26 mouse cellular contexts compared by ENCODE assay signal in genomic region chr9:110699574-110699973, GRCm38 (mm10). TPM values are rescaled to one million over a fixed set of nuclear protein-coding genes. Genes with fewer than 3 reads are reported as not detected.
DNase-seq lines count a peak whose midpoint lies in the region; ATAC-seq and TF ChIP-seq lines count a peak whose summit lies in the region.
"Had no signal": no experiment of that assay in that cellular context is flagged by ENCODE, and none has a peak within 500 bp of the region (broad histone marks: within the 10 kb centered on the region; RNA-seq: fewer than 3 reads in every experiment).

No protein-coding gene starts in this region.

- no peak overlapping the region for H3K9ac ChIP-seq in liver, postnatal 0 days (replicated peaks)
- no peak overlapping the region for H3K9ac ChIP-seq in stomach, postnatal 0 days (ENCODE audit: low read length)
- H3K9ac ChIP-seq: embryonic facial prominence, embryonic 15.5 days had no signal

- H3K4me1 ChIP-seq in liver, postnatal 0 days (ENCODE audit: insufficient read depth), result peaks cover 27% of the 10 kb centered on the region
- no peaks in the 10 kb centered on the region for H3K4me1 ChIP-seq in stomach, postnatal 0 days (replicated peaks; ENCODE audit: control insufficient read depth, insufficient read depth)
- peaks cover 32% of the 10 kb centered on the region for H3K4me1 ChIP-seq in cerebellum, adult 2 months (ENCODE audit: control insufficient read depth, insufficient read depth, low read length)
- H3K4me1 ChIP-seq: embryonic facial prominence, embryonic 15.5 days; hindbrain, embryonic 10.5 days; limb, embryonic 10.5 days; midbrain, embryonic 10.5 days had no signal

- no peak overlapping the region for H3K27ac ChIP-seq in liver, postnatal 0 days (ENCODE audit: low read depth)
- peak overlapping the region; percentile 58 for H3K27ac ChIP-seq in stomach, postnatal 0 days (replicated peaks)
- no peak overlapping the region for H3K27ac ChIP-seq in cerebellum, adult 2 months (ENCODE audit: insufficient read depth, low read length)
- H3K27ac ChIP-seq: embryonic facial prominence, embryonic 15.5 days; heart, embryonic 10.5 days; hindbrain, embryonic 10.5 days; hindbrain, postnatal 0 days; layer of hippocampus, adult 2 months; limb, embryonic 10.5 days; midbrain, embryonic 10.5 days had no signal

- 62% methylated on average over 3 of the region's 3 CpGs for WGBS in liver, postnatal 0 days (ENCODE audit: insufficient replicate concordance)
- WGBS in stomach, postnatal 0 days, result 65% methylated on average over 3 of the region's 3 CpGs
- WGBS in cerebellum, adult 2 months, result 95% methylated on average over 3 of the region's 3 CpGs

- ATAC-seq in liver, postnatal 0 days, result peak; percentile 84
- ATAC-seq in stomach, postnatal 0 days (ENCODE audit: low FRiP score, low TSS enrichment), result peak; percentile 58
- ATAC-seq: hindbrain, postnatal 0 days had no signal

- TF ChIP-seq POLR2A in cerebellum, adult 2 months (IDR thresholded peaks at IDR 0.05; ENCODE audit: borderline replicate concordance, insufficient read depth, low read length), result no peak

- TF ChIP-seq CTCF in liver, postnatal 0 days (IDR thresholded peaks at IDR 0.05; ENCODE audit: low read depth), result no peak
- TF ChIP-seq CTCF in stomach, postnatal 0 days (IDR thresholded peaks at IDR 0.05; ENCODE audit: low read depth), result no peak
- TF ChIP-seq CTCF in cerebellum, adult 2 months (IDR thresholded peaks at IDR 0.05; ENCODE audit: borderline replicate concordance, insufficient read depth, low read depth, low read length), result no peak

- no peaks in the 10 kb centered on the region for H3K27me3 ChIP-seq in liver, postnatal 0 days (ENCODE audit: insufficient read depth, low read length)
- no peaks in the 10 kb centered on the region for H3K27me3 ChIP-seq in stomach, postnatal 0 days (ENCODE audit: control insufficient read depth, insufficient read depth, low read length)
- H3K27me3 ChIP-seq in cerebellum, adult 2 months (ENCODE audit: control insufficient read depth, insufficient read depth, low read length), result no peaks in the 10 kb centered on the region
- H3K27me3 ChIP-seq: embryonic facial prominence, embryonic 15.5 days had no signal

- TF ChIP-seq EP300 in liver, postnatal 0 days (IDR thresholded peaks at IDR 0.05; ENCODE audit: low read depth), result 0 out of 2 replicates have a peak, but pooled peaks have one; percentile 10
- TF ChIP-seq EP300 in stomach, postnatal 0 days (optimal IDR thresholded peaks at IDR 0.05), result no peak

- DNase-seq in c-Kit-positive CD71-positive TER-119-positive erythroid progenitor cells, embryonic 14.5 days (ENCODE audit: low spot score), result peak; percentile 47
- peak; percentile 67 for DNase-seq in liver
- DNase-seq in liver, postnatal 0 days, result no peak
- DNase-seq in stomach, postnatal 0 days (ENCODE audit: low spot score), result peak; percentile 36
- no peak for DNase-seq in adrenal gland, adult 18-20 months (ENCODE audit: low spot score in 2 of 2)
- DNase-seq in cerebellum, adult 2 months, result no peak
- no peak for DNase-seq in yolk sac, embryonic 10.5 days (ENCODE audit: low spot score)
- DNase-seq: adrenal gland, postnatal 14 days; cerebellum, adult 18-20 months; cerebellum, postnatal 36 days; gastrocnemius, postnatal 25 days; kidney, adult 2 months; kidney, postnatal 14 days; lung, adult 18-20 months; lung, postnatal 36 days had no signal

- H3K36me3 ChIP-seq in liver, postnatal 0 days (replicated peaks; ENCODE audit: insufficient read depth, low read length), result peaks cover 12% of the 10 kb centered on the region; the same call in 1 of the 2 replicates
- peaks cover 4% of the 10 kb centered on the region; the same call in 1 of the 2 replicates for H3K36me3 ChIP-seq in stomach, postnatal 0 days (ENCODE audit: control insufficient read depth, insufficient read depth, low read length)

- H3K9me3 ChIP-seq in liver, postnatal 0 days (ENCODE audit: low read length), result no peaks in the 10 kb centered on the region
- no peaks in the 10 kb centered on the region for H3K9me3 ChIP-seq in stomach, postnatal 0 days (ENCODE audit: control insufficient read depth, low read length)
- H3K9me3 ChIP-seq: embryonic facial prominence, embryonic 15.5 days; heart, embryonic 10.5 days; hindbrain, embryonic 10.5 days; limb, embryonic 10.5 days; midbrain, embryonic 10.5 days had no signal

- H3K4me3 ChIP-seq in liver, postnatal 0 days (ENCODE audit: low read depth, low read length), result no peak overlapping the region
- H3K4me3 ChIP-seq in stomach, postnatal 0 days (ENCODE audit: low read depth, low read length), result no peak overlapping the region
- no peak overlapping the region for H3K4me3 ChIP-seq in cerebellum, adult 2 months (replicated peaks; ENCODE audit: insufficient read depth, low read depth, low read length)
- H3K4me3 ChIP-seq: embryonic facial prominence, embryonic 15.5 days; heart, embryonic 10.5 days; hindbrain, embryonic 10.5 days; layer of hippocampus, adult 2 months; limb, embryonic 10.5 days; midbrain, embryonic 10.5 days had no signal

- no peak overlapping the region for H3K4me2 ChIP-seq in liver, postnatal 0 days (ENCODE audit: low read depth, low read length)
- no peak overlapping the region for H3K4me2 ChIP-seq in stomach, postnatal 0 days (replicated peaks; ENCODE audit: low read depth)
- H3K4me2 ChIP-seq: embryonic facial prominence, embryonic 15.5 days had no signal

RNA-seq across cellular contexts. Expression of gene Myl3, which starts 42.1 kb away (rescaled TPM):
- polyA plus RNA-seq in liver, postnatal 0 days (2015; fragmentation: Nextera tagmentation; extraction: Ambion mirVana), result 0.52 and 2.0 TPM in 2 replicates
- 0.11 and 0.27 TPM in 2 replicates for polyA plus RNA-seq in stomach, postnatal 0 days (2015; fragmentation: Nextera tagmentation; extraction: Ambion mirVana)
- total RNA-seq in adrenal gland, adult 18-20 months (2021), result 1 to 10 TPM in 1 of 2 experiments, under 1 TPM in 1; 0.93 to 4.1 TPM
- polyA plus RNA-seq in cerebellum, adult 2 months (2012; rRNA removed), result 0.43 and 0.51 TPM in 2 replicates
- total RNA-seq: hindbrain, postnatal 0 days; layer of hippocampus, adult 2 months; left cerebral cortex, adult 18-20 months; midbrain, postnatal 0 days had no signal
- polyA plus RNA-seq: C2C12; forebrain, embryonic 11.5 days; hindbrain, embryonic 10.5 days; midbrain, postnatal 0 days had no signal

RNA-seq across cellular contexts. Expression of gene Ccdc12, which starts 43.3 kb away (rescaled TPM):
- polyA plus RNA-seq in liver, postnatal 0 days (2015; fragmentation: Nextera tagmentation; extraction: Ambion mirVana), result 69.3 and 71.1 TPM in 2 replicates
- 139 and 144 TPM in 2 replicates for polyA plus RNA-seq in stomach, postnatal 0 days (2015; fragmentation: Nextera tagmentation; extraction: Ambion mirVana)
- total RNA-seq in adrenal gland, adult 18-20 months (2021), result 10 to 100 TPM; 49.6 to 52.2 TPM
- polyA plus RNA-seq in cerebellum, adult 2 months (2012; rRNA removed), result 98.5 and 102 TPM in 2 replicates

RNA-seq across cellular contexts. Expression of gene Nbeal2, which starts 45.6 kb away (rescaled TPM):
- polyA plus RNA-seq in liver, postnatal 0 days (2015; fragmentation: Nextera tagmentation; extraction: Ambion mirVana), result 1.5 and 2.0 TPM in 2 replicates
- polyA plus RNA-seq in stomach, postnatal 0 days (2015; fragmentation: Nextera tagmentation; extraction: Ambion mirVana), result 5.7 and 6.2 TPM in 2 replicates
- 1 to 10 TPM; 8.5 to 9.8 TPM for total RNA-seq in adrenal gland, adult 18-20 months (2021)
- polyA plus RNA-seq in cerebellum, adult 2 months (2012; rRNA removed), result 16.8 and 19.1 TPM in 2 replicates

RNA-seq across cellular contexts. Expression of gene Pth1r, which starts 47.4 kb away (rescaled TPM):
- polyA plus RNA-seq in liver, postnatal 0 days (2015; fragmentation: Nextera tagmentation; extraction: Ambion mirVana), result 5.2 and 5.3 TPM in 2 replicates
- 10.5 and 10.6 TPM in 2 replicates for polyA plus RNA-seq in stomach, postnatal 0 days (2015; fragmentation: Nextera tagmentation; extraction: Ambion mirVana)
- total RNA-seq in adrenal gland, adult 18-20 months (2021), result 10 to 100 TPM; 11.3 to 34.2 TPM
- polyA plus RNA-seq in cerebellum, adult 2 months (2012; rRNA removed), result 12.5 and 12.9 TPM in 2 replicates

Comparison
In these comparisons a context has a peak if more than half of its experiments do, and no peak if none do; other contexts are left out.
1. DNase-seq: peak in c-Kit-positive CD71-positive TER-119-positive erythroid progenitor cells, embryonic 14.5 days (single experiment), liver (single experiment) and stomach, postnatal 0 days (single experiment); none in liver, postnatal 0 days (single experiment), adrenal gland, adult 18-20 months (0 of 2), cerebellum, adult 2 months (0 of 2) and yolk sac, embryonic 10.5 days (single experiment).